Mouse (Mus musculus) embryonic facial prominence, embryonic 10.5 days (tissue): Measurements from ENCODE around the gene Ccdc152. TPM values are rescaled to one million over a fixed set of nuclear protein-coding genes. Genes with fewer than 3 reads are reported as not detected.

Experiments used
- DNase-seq: peaks from one replicate; pipeline ENCODE4 v3.0.0-alpha.2; 2017; ENCODE audit warnings: low spot score
- H3K27ac ChIP-seq: fragments of 300-500 bp; sonication (generic); replicated peaks from 2 replicates; pipeline ENCODE4 v1.5.1; 2016; ENCODE audit warnings: mild to moderate bottlenecking
- H3K27me3 ChIP-seq: fragments of 300-500 bp; sonication (generic); replicated peaks from 2 replicates; pipeline ENCODE4 v1.6.1; 2016; ENCODE audit warnings: low read depth, mild to moderate bottlenecking; ENCODE audit not compliant: poor library complexity, severe bottlenecking
- H3K36me3 ChIP-seq: fragments of 300-500 bp; sonication (generic); replicated peaks from 2 replicates; pipeline ENCODE4 v1.6.1; 2016; ENCODE audit warnings: mild to moderate bottlenecking, moderate library complexity
- H3K4me1 ChIP-seq: fragments of 300-500 bp; sonication (generic); 2 replicates; pipeline ENCODE4 v1.6.1; 2016
- H3K4me3 ChIP-seq: fragments of 300-500 bp; sonication (generic); 2 replicates; pipeline ENCODE4 v1.5.1; 2016; ENCODE audit warnings: mild to moderate bottlenecking, moderate library complexity
- H3K9me3 ChIP-seq: fragments of 300-500 bp; sonication (generic); 2 replicates; pipeline ENCODE4 v1.6.1; 2016; ENCODE audit warnings: mild to moderate bottlenecking
- WGBS: fragments of 180-500 bp; shearing (Covaris S2); methylation state at CpG from one replicate; pipeline ENCODE4 v1.1.7; 2016; 5-methylcytosine and 5-hydroxymethylcytosine counted together
- polyA plus RNA-seq: library from polyadenylated mRNA; unstranded; fragments of >200 nt; fragmentation: Nextera tagmentation; extraction: Ambion mirVana; gene quantifications from 2 replicates; pipeline ENCODE4 v1.2.1, GENCODE M21; 2016

Gene Ccdc152
- 0.14 TPM in 1 of 2 replicates, not detected in the other for polyA plus RNA-seq

GRCm38 (mm10) chr15:3303426-3303825 lies at the start of gene Ccdc152:
TSS of gene Ccdc152 (minus strand) at chr15:3303526.
- 92% methylated on average over 12 of the region's 12 CpGs for WGBS
- Histone ChIP-seq H3K27me3 (no peaks in the 10 kb centered on the region), H3K36me3 (no peaks in the 10 kb centered on the region), H3K4me3 (no peak within 1 kb of the TSS), H3K4me1 (no peaks in the 10 kb centered on the region), H3K27ac (no peak within 1 kb of the TSS), H3K9me3 (no peaks in the 10 kb centered on the region)
- DNase-seq: no peak

GRCm38 (mm10) chr15:3349306-3350064 lies 46.2 kb upstream of the Ccdc152 start:
- H3K27me3 ChIP-seq: no peaks in the 10 kb centered on the region
- H3K4me3 ChIP-seq: no peak overlapping the region
- no peaks in the 10 kb centered on the region for H3K4me1 ChIP-seq
- WGBS: 75% methylated on average over 6 of the region's 6 CpGs
- H3K27ac ChIP-seq: no peak overlapping the region
- H3K36me3 ChIP-seq: no peaks in the 10 kb centered on the region
- H3K9me3 ChIP-seq: no peaks in the 10 kb centered on the region
- no peak for DNase-seq

DNA sequence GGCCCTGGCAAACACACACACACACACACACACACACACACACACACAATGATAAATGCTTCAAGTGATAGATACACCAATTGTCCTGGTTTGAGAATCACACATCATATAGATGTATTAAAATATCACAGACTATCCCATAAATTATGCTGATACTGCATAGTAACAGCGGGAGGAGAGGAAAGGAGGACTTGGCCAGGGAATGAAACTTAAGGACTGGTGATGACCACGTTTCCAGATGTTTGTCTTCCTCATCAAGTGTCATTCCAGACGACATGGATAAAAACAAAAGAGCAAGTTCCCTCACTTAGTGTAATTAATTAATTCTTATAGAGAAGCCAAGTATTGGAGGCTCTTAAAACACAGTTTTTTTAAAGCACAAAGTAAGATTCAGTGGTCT lies 43.4 kb upstream of the Ccdc152 start:
- WGBS: 80% methylated on average over 3 of the region's 3 CpGs
- H3K36me3 ChIP-seq: no peaks in the 10 kb centered on the region
- H3K9me3 ChIP-seq: no peaks in the 10 kb centered on the region
- no peak for DNase-seq
- no peaks in the 10 kb centered on the region for H3K27me3 ChIP-seq
- H3K27ac ChIP-seq: no peak overlapping the region
- no peak overlapping the region for H3K4me3 ChIP-seq
- no peaks in the 10 kb centered on the region for H3K4me1 ChIP-seq

DNA sequence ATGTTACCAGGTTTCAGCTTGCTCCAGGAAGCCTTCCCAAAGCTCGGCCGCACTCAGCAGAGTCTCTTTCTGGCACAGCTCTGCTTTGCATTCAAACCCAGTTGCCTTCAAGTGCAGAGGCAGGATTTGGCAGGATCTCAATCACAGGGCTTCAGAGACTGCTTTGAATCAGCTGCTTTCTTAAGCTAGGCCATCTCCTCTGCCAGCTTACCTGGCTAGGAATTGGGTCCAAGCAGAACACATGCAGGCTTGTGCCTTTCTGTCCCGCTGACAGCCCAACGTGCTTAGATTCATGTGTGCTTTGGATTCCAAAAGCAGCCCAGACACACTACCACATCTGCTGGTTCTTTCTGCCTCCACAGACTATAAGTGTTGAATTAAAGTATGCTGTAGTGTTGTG lies 41.2 kb upstream of the Ccdc152 start:
- no peaks in the 10 kb centered on the region for H3K36me3 ChIP-seq
- 90% methylated on average over 4 of the region's 4 CpGs for WGBS
- no peaks in the 10 kb centered on the region for H3K9me3 ChIP-seq
- DNase-seq: no peak
- H3K4me1 ChIP-seq: no peaks in the 10 kb centered on the region
- no peak overlapping the region for H3K27ac ChIP-seq
- no peak overlapping the region for H3K4me3 ChIP-seq
- no peaks in the 10 kb centered on the region for H3K27me3 ChIP-seq

- Histone ChIP-seq H3K4me3 (no peak overlapping the region), H3K36me3 (no peaks in the 10 kb centered on the region), H3K4me1 (no peaks in the 10 kb centered on the region), H3K9me3 (no peaks in the 10 kb centered on the region), H3K27ac (no peak overlapping the region), H3K27me3 (no peaks in the 10 kb centered on the region)
- 90% methylated on average over 4 of the region's 4 CpGs for WGBS
- no peak for DNase-seq
Measured at GRCm38 (mm10) chr15:3341806-3342582, 38.7 kb upstream of the Ccdc152 start.

GRCm38 (mm10) chr15:3339847-3340246 lies 36.5 kb upstream of the Ccdc152 start:
- DNase-seq: no peak
- 80% methylated on average over 3 of the region's 3 CpGs for WGBS
- H3K9me3 ChIP-seq: no peaks in the 10 kb centered on the region
- H3K27ac ChIP-seq: no peak overlapping the region
- H3K36me3 ChIP-seq: no peaks in the 10 kb centered on the region
- no peaks in the 10 kb centered on the region for H3K27me3 ChIP-seq
- no peak overlapping the region for H3K4me3 ChIP-seq
- no peaks in the 10 kb centered on the region for H3K4me1 ChIP-seq

GRCm38 (mm10) chr15:3332517-3332916 lies 29.2 kb upstream of the Ccdc152 start:
- no peak overlapping the region for H3K4me3 ChIP-seq
- no peak for DNase-seq
- no peak overlapping the region for H3K27ac ChIP-seq
- no peaks in the 10 kb centered on the region for H3K36me3 ChIP-seq
- no peaks in the 10 kb centered on the region for H3K27me3 ChIP-seq
- WGBS: 92% methylated on average over 4 of the region's 4 CpGs
- no peaks in the 10 kb centered on the region for H3K4me1 ChIP-seq
- no peaks in the 10 kb centered on the region for H3K9me3 ChIP-seq

GRCm38 (mm10) chr15:3331813-3332212 lies 28.5 kb upstream of the Ccdc152 start:
- 74% methylated on average over 2 of the region's 2 CpGs for WGBS
- Histone ChIP-seq H3K27ac (no peak overlapping the region), H3K4me1 (no peaks in the 10 kb centered on the region), H3K9me3 (no peaks in the 10 kb centered on the region), H3K36me3 (no peaks in the 10 kb centered on the region), H3K4me3 (no peak overlapping the region), H3K27me3 (no peaks in the 10 kb centered on the region)
- no peak for DNase-seq

- Histone ChIP-seq H3K27ac (no peak overlapping the region), H3K4me1 (no peaks in the 10 kb centered on the region), H3K4me3 (no peak overlapping the region), H3K27me3 (no peaks in the 10 kb centered on the region), H3K9me3 (no peaks in the 10 kb centered on the region), H3K36me3 (no peaks in the 10 kb centered on the region)
- WGBS: 74% methylated on average over 1 of the region's 1 CpGs
- no peak for DNase-seq
Measured at GRCm38 (mm10) chr15:3330291-3330690, 27.0 kb upstream of the Ccdc152 start.

- Histone ChIP-seq H3K4me1 (no peaks in the 10 kb centered on the region), H3K9me3 (no peaks in the 10 kb centered on the region), H3K4me3 (no peak overlapping the region), H3K36me3 (no peaks in the 10 kb centered on the region; the same call in 1 of the 2 replicates), H3K27me3 (no peaks in the 10 kb centered on the region), H3K27ac (no peak overlapping the region)
- DNase-seq: no peak
Measured at GRCm38 (mm10) chr15:3323041-3323440, 19.7 kb upstream of the Ccdc152 start.

GRCm38 (mm10) chr15:3319929-3320328 lies 16.6 kb upstream of the Ccdc152 start:
- no peak overlapping the region for H3K27ac ChIP-seq
- H3K4me3 ChIP-seq: no peak overlapping the region
- H3K27me3 ChIP-seq: no peaks in the 10 kb centered on the region
- H3K4me1 ChIP-seq: no peaks in the 10 kb centered on the region
- H3K9me3 ChIP-seq: no peaks in the 10 kb centered on the region
- no peaks in the 10 kb centered on the region; the same call in 1 of the 2 replicates for H3K36me3 ChIP-seq
- 83% methylated on average over 9 of the region's 9 CpGs for WGBS
- no peak for DNase-seq

- H3K36me3 ChIP-seq: no peaks in the 10 kb centered on the region; the same call in 1 of the 2 replicates
- H3K4me1 ChIP-seq: no peaks in the 10 kb centered on the region
- no peak overlapping the region for H3K4me3 ChIP-seq
- no peaks in the 10 kb centered on the region for H3K27me3 ChIP-seq
- H3K9me3 ChIP-seq: no peaks in the 10 kb centered on the region
- no peak overlapping the region for H3K27ac ChIP-seq
- 87% methylated on average over 2 of the region's 2 CpGs for WGBS
- DNase-seq: no peak
Measured at GRCm38 (mm10) chr15:3316617-3317016, 13.3 kb upstream of the Ccdc152 start.

DNA sequence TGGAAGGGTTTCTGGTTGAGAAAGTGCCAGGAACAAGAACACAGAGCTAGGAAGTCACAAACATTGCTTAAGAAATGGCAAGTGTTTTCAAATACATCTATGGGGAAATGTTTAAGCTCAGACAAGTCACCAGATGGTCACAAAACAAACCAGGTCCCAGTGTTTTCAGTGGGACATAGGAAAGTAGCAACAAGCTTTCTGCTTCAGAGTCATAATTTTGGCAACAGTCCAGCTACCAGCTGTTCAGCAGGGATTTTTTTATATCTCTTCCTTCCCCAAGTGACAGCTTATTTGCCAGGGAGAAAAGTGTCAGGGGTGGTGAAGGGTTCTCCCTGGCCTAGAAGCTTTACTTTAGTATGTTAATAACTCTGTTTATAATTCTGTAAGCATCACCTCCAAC lies 9.6 kb upstream of the Ccdc152 start:
- Histone ChIP-seq H3K9me3 (no peaks in the 10 kb centered on the region), H3K4me3 (no peak overlapping the region), H3K4me1 (no peaks in the 10 kb centered on the region), H3K27me3 (no peaks in the 10 kb centered on the region), H3K36me3 (no peaks in the 10 kb centered on the region), H3K27ac (no peak overlapping the region)
- DNase-seq: no peak
